Mouse (Mus musculus) heart, embryonic 15.5 days (tissue): ENCODE results near the gene Syne3. TPM values are rescaled to one million over a fixed set of nuclear protein-coding genes. Genes with fewer than 3 reads are reported as not detected.

Experiments
- ATAC-seq: fragments of 200-750 bp; cut with Nextera tagmentation; replicated peaks from 2 replicates; pipeline ENCODE4 v1.8.0; 2017; ENCODE audit warnings: low read depth, moderate TSS enrichment; ENCODE audit not compliant: insufficient number of reproducible peaks, insufficient read depth, low FRiP score
- H3K27ac ChIP-seq: fragments of 300-500 bp; sonication (generic); 2 replicates; pipeline ENCODE4 v1.5.1; 2015; ENCODE audit warnings: mild to moderate bottlenecking, inconsistent platforms
- H3K27me3 ChIP-seq: fragments of 300-500 bp; sonication (generic); 2 replicates; pipeline ENCODE4 v1.6.1; 2015; ENCODE audit warnings: inconsistent platforms
- H3K36me3 ChIP-seq: fragments of 300-500 bp; sonication (generic); 2 replicates; pipeline ENCODE4 v1.6.1; 2015; ENCODE audit warnings: mild to moderate bottlenecking, inconsistent platforms
- H3K4me1 ChIP-seq: fragments of 300-500 bp; sonication (generic); replicated peaks from 2 replicates; pipeline ENCODE4 v1.6.1; 2015; ENCODE audit warnings: inconsistent platforms
- H3K4me2 ChIP-seq: fragments of 300-500 bp; sonication (generic); 2 replicates; pipeline ENCODE4 v1.6.1; 2015; ENCODE audit warnings: inconsistent platforms, mild to moderate bottlenecking, moderate library complexity
- H3K4me3 ChIP-seq: fragments of 300-500 bp; sonication (generic); 2 replicates; pipeline ENCODE4 v1.5.1; 2015; ENCODE audit warnings: mild to moderate bottlenecking, inconsistent platforms
- H3K9ac ChIP-seq: fragments of 300-500 bp; sonication (generic); 2 replicates; pipeline ENCODE4 v1.6.1; 2015; ENCODE audit warnings: mild to moderate bottlenecking, inconsistent platforms
- H3K9me3 ChIP-seq: fragments of 300-500 bp; sonication (generic); replicated peaks from 2 replicates; pipeline ENCODE4 v1.6.1; 2016; ENCODE audit warnings: inconsistent platforms
- WGBS: fragments of 180-500 bp; shearing (Covaris S2); methylation state at CpG from one replicate; pipeline ENCODE4 v1.1.7; 2015; ENCODE audit warnings: mixed read lengths; 5-methylcytosine and 5-hydroxymethylcytosine counted together
- polyA plus RNA-seq: library from polyadenylated mRNA; unstranded; fragments of >200 nt; fragmentation: Nextera tagmentation; extraction: Ambion mirVana; gene quantifications from 2 replicates; pipeline ENCODE4 v1.2.1, GENCODE M21; 2015

Gene Syne3
- polyA plus RNA-seq, 1 experiment from 2014 or later, result 1.6 TPM

DNA sequence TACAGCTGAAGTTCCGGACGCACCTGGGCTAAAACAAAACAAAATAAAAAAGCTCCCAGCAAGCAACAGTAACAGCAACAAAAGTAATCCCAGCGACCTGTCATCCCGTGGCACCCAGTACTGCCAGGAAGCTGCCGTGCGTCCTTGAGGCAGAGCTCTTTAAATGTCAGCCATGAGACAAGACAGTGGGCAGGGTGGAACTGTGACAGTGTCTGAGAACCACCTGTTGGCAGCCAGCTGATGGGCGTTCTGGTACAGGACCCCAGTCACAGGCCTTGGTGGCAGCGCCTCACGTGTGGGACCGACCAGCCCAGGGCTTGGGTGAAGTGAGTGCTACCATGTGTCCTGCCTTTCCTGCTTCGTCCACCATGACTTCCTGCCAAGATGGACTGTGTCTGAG is 28.6 kb upstream of the Syne3 start:
- Histone ChIP-seq H3K27ac (no peak overlapping the region), H3K4me2 (no peak overlapping the region), H3K27me3 (no peaks in the 10 kb centered on the region), H3K4me1 (peaks cover 39% of the 10 kb centered on the region), H3K9me3 (no peaks in the 10 kb centered on the region), H3K36me3 (peaks cover 19% of the 10 kb centered on the region; the same call in 1 of the 2 replicates), H3K4me3 (no peak overlapping the region), H3K9ac (no peak overlapping the region)
- 79% methylated on average over 11 of the region's 11 CpGs for WGBS
- no peak for ATAC-seq

DNA sequence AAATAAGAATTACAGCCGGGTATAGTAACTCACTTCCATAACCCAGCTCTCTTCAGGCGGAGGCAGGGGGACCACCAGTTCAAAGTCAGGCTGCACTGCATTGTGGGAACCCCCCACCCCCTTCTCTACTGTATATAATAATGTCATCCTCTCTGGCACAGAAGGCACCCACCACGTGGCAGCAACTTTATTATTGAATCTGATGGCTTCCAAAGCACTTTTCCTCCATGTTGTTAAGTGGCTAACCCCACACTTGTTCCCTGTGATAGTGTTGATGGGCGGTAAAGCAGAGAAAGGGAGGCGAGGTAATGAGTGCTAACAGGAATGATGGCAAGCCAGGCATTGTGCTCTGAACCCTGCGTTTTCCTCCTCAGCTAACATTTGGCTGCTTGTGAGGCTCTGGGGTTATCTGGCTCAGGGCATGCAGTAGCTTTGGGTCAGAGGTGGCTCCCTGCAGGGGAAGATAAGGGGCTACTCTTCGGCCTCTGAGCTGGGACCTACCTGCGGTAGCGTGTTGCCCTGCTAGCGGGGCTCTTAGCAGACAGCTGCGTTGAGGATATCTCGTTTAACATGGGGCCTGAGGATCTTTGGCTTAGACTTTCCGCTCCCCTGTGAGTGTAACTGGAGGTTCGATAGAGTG is 24.6 kb upstream of the Syne3 start:
- peaks cover 11% of the 10 kb centered on the region for H3K36me3 ChIP-seq
- no peaks in the 10 kb centered on the region for H3K27me3 ChIP-seq
- ATAC-seq, result no peak
- peaks cover 42% of the 10 kb centered on the region for H3K4me1 ChIP-seq
- WGBS, result 33% methylated on average over 14 of the region's 14 CpGs
- H3K9ac ChIP-seq, result peak overlapping the region; percentile 88
- H3K4me3 ChIP-seq, result peak overlapping the region; percentile 87
- H3K27ac ChIP-seq, result no peak overlapping the region
- H3K9me3 ChIP-seq, result no peaks in the 10 kb centered on the region
- H3K4me2 ChIP-seq, result peak overlapping the region; percentile 70

DNA sequence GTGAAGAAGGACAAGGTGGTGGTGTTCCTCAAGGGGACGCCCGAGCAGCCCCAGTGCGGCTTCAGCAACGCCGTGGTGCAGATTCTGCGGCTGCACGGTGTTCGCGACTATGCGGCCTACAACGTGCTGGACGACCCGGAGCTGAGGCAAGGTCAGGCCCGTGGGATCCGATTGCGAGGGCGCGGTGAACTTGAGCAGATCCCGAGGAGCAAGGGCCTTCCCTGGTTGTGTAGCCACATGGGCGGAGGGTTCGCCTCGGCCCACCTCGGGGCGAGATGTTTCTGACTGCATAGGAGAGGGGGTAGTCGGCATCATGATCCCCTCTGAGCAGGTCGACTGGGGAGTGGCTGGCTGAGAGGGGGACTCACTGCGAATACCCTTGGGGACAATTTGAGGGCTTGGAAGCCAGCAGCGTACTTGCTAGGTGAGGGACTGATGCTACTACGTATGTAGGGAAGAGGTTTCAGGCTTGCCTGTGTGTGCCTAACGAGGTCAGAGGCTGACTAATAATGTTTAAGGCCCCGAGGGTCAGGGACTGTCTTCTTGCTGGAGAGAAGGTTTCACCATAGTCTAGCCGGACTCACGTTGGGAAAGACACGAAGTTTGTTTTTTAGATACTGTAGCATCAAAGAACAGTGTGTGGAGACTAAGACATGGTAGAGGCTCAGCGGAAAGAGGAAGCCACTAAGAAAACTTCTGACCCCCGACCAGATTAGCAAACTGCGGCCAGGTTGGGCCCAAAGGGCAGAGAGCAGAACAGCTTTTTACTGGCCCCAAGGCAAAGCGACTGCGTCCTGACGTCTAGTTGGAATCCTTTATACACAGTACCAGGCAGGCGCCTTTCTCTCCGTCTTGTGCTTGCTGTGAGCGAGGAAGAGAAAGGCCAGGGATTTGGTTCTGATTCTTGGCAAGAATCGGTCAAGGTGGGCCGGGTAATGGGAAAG is 23.5 kb upstream of the Syne3 start:
- peaks cover 32% of the 10 kb centered on the region for H3K4me1 ChIP-seq
- H3K27ac ChIP-seq, result peak overlapping the region; percentile 90
- H3K27me3 ChIP-seq, result no peaks in the 10 kb centered on the region
- peak overlapping the region; percentile 88 for H3K9ac ChIP-seq
- H3K36me3 ChIP-seq, result peaks cover 13% of the 10 kb centered on the region
- ATAC-seq, result peak; percentile 45
- H3K9me3 ChIP-seq, result no peaks in the 10 kb centered on the region
- H3K4me3 ChIP-seq, result peak overlapping the region; percentile 87
- H3K4me2 ChIP-seq, result peak overlapping the region; percentile 70
- 3% methylated on average over 45 of the region's 45 CpGs for WGBS

GRCm38 (mm10) chr12:105032147-105032831 is 22.7 kb upstream of the Syne3 start, which contains the start of gene Glrx5:
Gene Glrx5, plus strand, starts transcription at chr12:105032688.
- Histone ChIP-seq H3K9me3 (no peaks in the 10 kb centered on the region), H3K4me3 (peak within 1 kb of the TSS; percentile 87), H3K27me3 (no peaks in the 10 kb centered on the region), H3K36me3 (peaks cover 13% of the 10 kb centered on the region), H3K9ac (peak within 1 kb of the TSS; percentile 88), H3K4me2 (peak within 1 kb of the TSS; percentile 94), H3K27ac (peak within 1 kb of the TSS; percentile 90), H3K4me1 (peaks cover 35% of the 10 kb centered on the region)
- ATAC-seq, result peak; percentile 98
- under 1% methylated on average over 72 of the region's 72 CpGs for WGBS

GRCm38 (mm10) chr12:105031081-105032058 is 21.8 kb upstream of the Syne3 start:
- no peaks in the 10 kb centered on the region for H3K27me3 ChIP-seq
- H3K9me3 ChIP-seq, result no peaks in the 10 kb centered on the region
- H3K4me1 ChIP-seq, result peaks cover 35% of the 10 kb centered on the region
- peaks cover 13% of the 10 kb centered on the region for H3K36me3 ChIP-seq
- ATAC-seq, result no peak
- WGBS, result 4% methylated on average over 37 of the region's 37 CpGs
- H3K9ac ChIP-seq, result peak overlapping the region; percentile 78
- H3K27ac ChIP-seq, result peak overlapping the region; percentile 50
- H3K4me3 ChIP-seq, result peak overlapping the region; percentile 87
- peak overlapping the region; percentile 94 for H3K4me2 ChIP-seq

GRCm38 (mm10) chr12:105029890-105030289 is 20.3 kb upstream of the Syne3 start:
- Histone ChIP-seq H3K4me1 (peaks cover 33% of the 10 kb centered on the region), H3K4me2 (no peak overlapping the region), H3K4me3 (no peak overlapping the region), H3K9ac (no peak overlapping the region), H3K27ac (no peak overlapping the region), H3K27me3 (no peaks in the 10 kb centered on the region), H3K36me3 (peaks cover 13% of the 10 kb centered on the region), H3K9me3 (no peaks in the 10 kb centered on the region)
- WGBS, result 87% methylated on average over 9 of the region's 9 CpGs
- no peak for ATAC-seq

DNA sequence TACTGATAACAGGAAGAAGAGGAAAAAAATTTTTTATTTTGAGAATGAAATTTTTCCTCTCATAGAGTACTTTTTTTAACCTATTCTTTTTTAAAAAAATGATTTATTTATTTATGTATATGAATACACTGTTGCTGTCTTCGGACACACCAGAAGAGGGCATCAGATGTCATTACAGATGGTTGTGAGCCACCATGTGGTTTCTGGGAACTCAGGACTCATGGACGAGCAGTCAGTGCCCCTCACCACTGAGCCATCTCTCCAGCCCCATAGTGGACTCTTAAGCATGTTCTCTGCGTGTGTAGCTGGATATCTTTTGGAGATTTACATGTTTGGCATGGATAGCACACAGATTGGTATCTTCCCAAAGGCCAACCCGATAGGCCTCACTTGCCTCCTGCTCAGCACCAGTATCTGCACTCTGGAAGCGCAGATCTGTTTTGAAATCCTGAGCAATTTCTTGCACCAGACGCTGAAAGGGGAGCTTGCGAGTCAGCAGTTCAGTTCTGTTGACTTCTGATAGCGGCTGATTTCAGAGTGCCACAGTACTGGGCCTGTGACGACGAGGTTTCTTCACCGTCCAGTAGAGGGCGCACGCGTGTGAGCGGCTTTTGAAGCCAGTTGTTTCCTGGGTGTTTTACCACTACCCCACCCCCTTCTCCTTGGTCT is 17.8 kb upstream of the Syne3 start:
- ATAC-seq, result no peak
- Histone ChIP-seq H3K4me1 (peaks cover 17% of the 10 kb centered on the region), H3K27ac (no peak overlapping the region), H3K4me2 (no peak overlapping the region), H3K9me3 (no peaks in the 10 kb centered on the region), H3K36me3 (peaks cover 13% of the 10 kb centered on the region), H3K9ac (no peak overlapping the region), H3K27me3 (no peaks in the 10 kb centered on the region), H3K4me3 (no peak overlapping the region)
- WGBS, result 26% methylated on average over 15 of the region's 15 CpGs

DNA sequence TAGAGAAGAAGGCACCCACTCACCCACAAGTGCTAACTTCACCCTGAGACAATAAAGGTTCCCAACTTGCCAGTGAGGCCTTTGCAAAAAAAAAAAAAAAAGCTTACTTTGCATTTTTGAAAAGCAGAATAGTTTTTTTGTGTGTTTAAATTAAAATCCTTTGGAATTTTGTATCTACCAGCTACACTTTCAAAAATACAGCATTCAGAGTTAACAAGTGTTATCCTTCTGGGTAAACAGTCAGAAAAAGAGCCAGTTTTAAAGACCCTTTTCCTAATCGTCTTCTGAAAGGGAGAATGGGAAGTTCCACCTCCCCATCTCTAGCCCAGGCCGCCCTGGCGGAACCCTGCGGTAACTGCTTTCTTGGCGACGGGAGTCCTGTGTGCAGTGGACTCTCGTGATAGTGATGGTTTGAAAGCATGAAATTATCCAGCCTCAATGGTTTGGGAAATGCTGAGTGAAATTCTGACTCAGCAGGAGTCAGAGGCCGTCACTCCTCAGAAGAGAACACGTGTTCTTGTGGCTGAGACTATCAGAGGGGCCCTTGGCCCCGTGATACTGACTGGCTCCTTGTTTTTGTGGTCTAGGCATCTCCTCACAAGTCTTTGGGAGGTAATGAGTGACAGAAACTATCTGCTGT is 16.5 kb upstream of the Syne3 start:
- no peaks in the 10 kb centered on the region for H3K27me3 ChIP-seq
- H3K36me3 ChIP-seq, result peaks cover 13% of the 10 kb centered on the region
- no peak overlapping the region for H3K27ac ChIP-seq
- 42% methylated on average over 10 of the region's 10 CpGs for WGBS
- no peak for ATAC-seq
- no peaks in the 10 kb centered on the region for H3K9me3 ChIP-seq
- no peak overlapping the region for H3K4me2 ChIP-seq
- H3K4me3 ChIP-seq, result no peak overlapping the region
- H3K4me1 ChIP-seq, result peaks cover 11% of the 10 kb centered on the region
- H3K9ac ChIP-seq, result no peak overlapping the region

- H3K27ac ChIP-seq, result no peak overlapping the region
- no peaks in the 10 kb centered on the region for H3K9me3 ChIP-seq
- no peak overlapping the region for H3K4me3 ChIP-seq
- no peak overlapping the region for H3K4me2 ChIP-seq
- ATAC-seq, result no peak
- no peak overlapping the region for H3K9ac ChIP-seq
- 39% methylated on average over 8 of the region's 8 CpGs for WGBS
- peaks cover 8% of the 10 kb centered on the region; the same call in 1 of the 2 replicates for H3K4me1 ChIP-seq
- H3K27me3 ChIP-seq, result no peaks in the 10 kb centered on the region
- H3K36me3 ChIP-seq, result peaks cover 13% of the 10 kb centered on the region
Measured at GRCm38 (mm10) chr12:105025271-105025946, 15.8 kb upstream of the Syne3 start.
